Mouse (Mus musculus) kidney, embryonic 14.5 days (tissue): Measurements from ENCODE around the gene Nckipsd. TPM values are rescaled to one million over a fixed set of nuclear protein-coding genes. Genes with fewer than 3 reads are reported as not detected.

Experiments used
- ATAC-seq: fragments of 200-750 bp; cut with Nextera tagmentation; 2 replicates; pipeline ENCODE4 v1.8.0; 2017; ENCODE audit warnings: moderate number of reproducible peaks, mild to moderate bottlenecking, moderate TSS enrichment, moderate library complexity; ENCODE audit not compliant: low FRiP score, low TSS enrichment
- H3K27ac ChIP-seq: fragments of 300-500 bp; sonication (generic); 2 replicates; pipeline ENCODE4 v1.5.1; 2014; ENCODE audit warnings: low read depth, mild to moderate bottlenecking, low read length, moderate library complexity, mixed read lengths
- H3K27me3 ChIP-seq: fragments of 300-500 bp; sonication (generic); 2 replicates; pipeline ENCODE4 v1.6.1; 2014; ENCODE audit warnings: mild to moderate bottlenecking, low read length; ENCODE audit not compliant: control insufficient read depth, insufficient read depth
- H3K36me3 ChIP-seq: fragments of 300-500 bp; sonication (generic); 2 replicates; pipeline ENCODE4 v1.6.1; 2014; ENCODE audit warnings: low read length, mixed read lengths; ENCODE audit not compliant: control insufficient read depth, insufficient read depth
- H3K4me1 ChIP-seq: fragments of 300-500 bp; sonication (generic); 2 replicates; pipeline ENCODE4 v1.6.1; 2014; ENCODE audit warnings: low read length, mixed read lengths; ENCODE audit not compliant: control insufficient read depth, insufficient read depth
- H3K4me2 ChIP-seq: fragments of 300-500 bp; sonication (generic); replicated peaks from 2 replicates; pipeline ENCODE4 v1.6.1; 2014; ENCODE audit warnings: low read depth, mild to moderate bottlenecking, low read length
- H3K4me3 ChIP-seq: fragments of 300-500 bp; sonication (generic); 2 replicates; pipeline ENCODE4 v1.5.1; 2014; ENCODE audit warnings: mild to moderate bottlenecking, low read length
- H3K9ac ChIP-seq: fragments of 300-500 bp; sonication (generic); 2 replicates; pipeline ENCODE4 v1.6.1; 2014; ENCODE audit warnings: low read depth, mild to moderate bottlenecking, low read length, moderate library complexity
- H3K9me3 ChIP-seq: fragments of 300-500 bp; sonication (generic); 2 replicates; pipeline ENCODE4 v1.6.1; 2016; ENCODE audit warnings: low read length; ENCODE audit not compliant: control insufficient read depth
- WGBS: fragments of 180-500 bp; shearing (Covaris S2); extraction: QIAGEN DNeasy Blood & Tissue Kit; methylation state at CpG from one replicate; pipeline ENCODE4 v1.1.7; 2014; 5-methylcytosine and 5-hydroxymethylcytosine counted together
- polyA plus RNA-seq: library from polyadenylated mRNA; unstranded; fragments of >200 nt; fragmentation: Nextera tagmentation; extraction: Ambion mirVana; gene quantifications from 2 replicates; pipeline ENCODE4 v1.2.1, GENCODE M21; 2014

The Nckipsd gene
- polyA plus RNA-seq, 1 experiment from 2014 or later: 21.7 TPM

DNA sequence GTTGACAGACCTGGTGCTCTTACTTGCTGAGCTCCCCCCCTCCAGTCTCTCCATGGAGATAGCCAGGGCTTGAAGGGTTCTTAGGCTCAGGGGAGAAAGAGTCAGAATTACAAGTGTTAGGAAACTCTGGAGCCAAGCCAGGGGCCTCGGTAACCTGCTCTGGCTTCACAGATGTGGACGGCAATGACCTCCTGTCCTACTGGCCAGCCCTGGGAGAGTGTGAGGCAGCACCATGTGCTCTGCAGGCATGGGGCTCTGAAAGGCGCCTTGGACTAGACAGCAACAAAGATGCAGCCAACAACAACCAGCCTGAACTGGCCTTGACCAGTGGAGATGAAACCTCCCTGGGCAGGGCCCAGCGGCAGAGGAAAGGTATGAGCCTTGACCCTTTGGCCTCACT is 39.2 kb downstream of the Nckipsd start:
- no peaks in the 10 kb centered on the region for H3K36me3 ChIP-seq
- H3K4me2 ChIP-seq: no peak overlapping the region
- no peak overlapping the region for H3K27ac ChIP-seq
- H3K9ac ChIP-seq: no peak overlapping the region
- no peak overlapping the region for H3K4me3 ChIP-seq
- 75% methylated on average over 4 of the region's 4 CpGs for WGBS
- no peaks in the 10 kb centered on the region for H3K4me1 ChIP-seq
- no peaks in the 10 kb centered on the region for H3K27me3 ChIP-seq
- no peak for ATAC-seq
- no peaks in the 10 kb centered on the region for H3K9me3 ChIP-seq

DNA sequence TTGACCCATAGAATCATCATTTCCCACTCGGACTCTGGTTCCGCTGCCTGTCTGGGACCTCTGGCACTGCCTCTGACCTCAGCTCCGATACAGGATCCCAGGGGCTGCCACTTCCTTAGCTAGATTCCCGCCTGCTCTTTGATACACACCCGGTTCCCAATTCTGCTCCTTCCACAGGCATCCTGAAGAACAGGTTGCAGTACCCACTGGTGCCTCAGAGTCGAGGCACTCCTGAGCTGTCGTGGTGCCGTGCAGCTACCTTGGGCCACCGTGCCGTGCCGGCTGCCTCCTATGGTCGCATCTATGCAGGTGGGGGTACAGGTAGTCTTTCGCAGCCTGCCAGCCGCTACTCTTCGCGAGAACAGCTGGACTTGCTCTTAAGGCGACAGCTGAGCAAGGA is 40.3 kb downstream of the Nckipsd start:
- Histone ChIP-seq H3K27me3 (no peaks in the 10 kb centered on the region), H3K4me2 (no peak overlapping the region), H3K4me3 (no peak overlapping the region), H3K36me3 (no peaks in the 10 kb centered on the region), H3K9me3 (no peaks in the 10 kb centered on the region), H3K27ac (no peak overlapping the region), H3K4me1 (no peaks in the 10 kb centered on the region), H3K9ac (no peak overlapping the region)
- no peak for ATAC-seq
- 73% methylated on average over 17 of the region's 17 CpGs for WGBS

DNA sequence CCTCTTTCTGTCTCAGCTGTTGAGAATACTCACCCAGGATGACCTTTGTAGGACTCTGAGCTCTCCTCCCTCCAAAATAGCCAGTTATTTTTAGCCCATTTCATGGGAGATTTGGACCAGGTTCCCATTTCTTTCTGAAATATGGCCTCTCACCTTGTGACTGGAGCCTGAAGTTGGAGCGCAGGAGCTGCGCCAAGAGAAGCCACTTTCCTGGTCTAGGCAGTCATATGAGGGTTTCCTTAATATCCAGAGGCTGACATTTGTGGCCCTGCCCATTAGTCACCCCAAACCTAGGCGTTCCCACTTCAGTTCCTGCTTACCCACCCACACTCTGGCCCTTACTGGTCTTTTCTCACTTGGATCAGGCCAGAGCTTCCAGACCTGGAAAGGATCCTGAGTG is 44.8 kb downstream of the Nckipsd start, which contains the start of gene Slc26a6:
Gene Slc26a6, plus strand, starts transcription at position 308 of the 400 bp plus-strand sequence.
- H3K4me2 ChIP-seq: peak within 1 kb of the TSS; percentile 80
- WGBS: 89% methylated on average over 3 of the region's 3 CpGs
- H3K27ac ChIP-seq: peak within 1 kb of the TSS; percentile 63
- H3K36me3 ChIP-seq: peaks cover 6% of the 10 kb centered on the region; the same call in 1 of the 2 replicates
- H3K4me3 ChIP-seq: peak within 1 kb of the TSS; percentile 67
- no peak for ATAC-seq
- H3K4me1 ChIP-seq: no peaks in the 10 kb centered on the region
- H3K9ac ChIP-seq: peak within 1 kb of the TSS; percentile 79
- no peaks in the 10 kb centered on the region for H3K27me3 ChIP-seq
- no peaks in the 10 kb centered on the region for H3K9me3 ChIP-seq

DNA sequence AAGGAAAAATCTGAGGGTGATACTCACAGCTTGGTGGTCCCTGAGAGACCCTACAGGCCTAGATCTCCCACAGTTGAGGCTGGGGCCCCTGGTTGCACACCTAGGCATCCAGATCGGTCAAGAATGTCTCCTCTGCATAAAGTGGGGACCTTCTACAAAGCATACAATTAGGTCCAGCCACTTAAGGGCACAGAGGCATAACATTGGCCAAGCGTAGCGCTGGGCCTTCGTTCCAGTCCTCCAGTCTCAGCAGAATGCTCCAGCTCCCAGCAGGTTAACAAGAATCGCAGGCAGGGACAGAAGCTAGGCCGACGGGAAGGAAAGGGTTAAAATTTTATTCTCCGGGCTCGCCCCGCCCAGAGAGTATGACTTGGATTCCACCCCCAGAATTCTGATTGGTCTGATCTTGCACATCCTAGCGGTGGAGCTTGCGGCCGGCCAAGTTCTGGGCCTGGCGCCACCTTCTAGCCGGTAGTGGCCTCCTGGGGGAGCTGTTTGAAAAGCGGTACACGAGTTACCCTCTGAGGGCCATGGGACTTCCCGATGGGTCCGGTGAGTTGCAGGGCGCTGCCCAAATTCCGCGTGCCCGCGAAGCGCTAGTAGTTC is 45.6 kb downstream of the Nckipsd start:
- Histone ChIP-seq H3K9me3 (no peaks in the 10 kb centered on the region), H3K27ac (peak overlapping the region; percentile 63), H3K27me3 (no peaks in the 10 kb centered on the region), H3K4me2 (peak overlapping the region; percentile 80), H3K4me1 (no peaks in the 10 kb centered on the region), H3K9ac (peak overlapping the region; percentile 79), H3K36me3 (peaks cover 10% of the 10 kb centered on the region; the same call in 1 of the 2 replicates), H3K4me3 (peak overlapping the region; percentile 67)
- 2% methylated on average over 25 of the region's 25 CpGs for WGBS
- peak; percentile 91 for ATAC-seq

DNA sequence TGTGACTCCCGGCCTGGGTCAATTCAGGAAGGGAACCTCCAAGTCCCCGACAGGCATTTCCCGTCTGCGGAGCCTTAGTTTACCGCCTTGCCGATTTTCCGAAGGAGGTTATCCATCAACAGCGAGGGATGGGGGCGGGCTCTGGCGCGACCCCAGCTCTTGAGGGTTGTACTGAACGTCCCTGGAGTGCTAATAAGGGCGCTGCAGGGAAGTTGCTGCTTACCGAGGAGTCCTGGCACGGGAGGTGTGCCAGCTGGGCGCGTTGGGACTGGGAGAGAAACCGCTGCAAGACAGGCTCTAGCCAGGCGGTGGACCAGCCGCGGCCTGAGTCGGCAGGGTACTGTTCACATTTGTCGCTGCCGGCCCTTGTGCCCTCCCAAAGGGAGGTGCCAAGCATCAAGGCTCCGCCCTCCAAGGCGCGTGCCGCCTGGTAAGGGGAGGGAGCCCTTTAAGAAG is 46.1 kb downstream of the Nckipsd start:
- peak overlapping the region; percentile 67 for H3K4me3 ChIP-seq
- H3K36me3 ChIP-seq: peaks cover 10% of the 10 kb centered on the region; the same call in 1 of the 2 replicates
- H3K9me3 ChIP-seq: no peaks in the 10 kb centered on the region
- peak overlapping the region; percentile 80 for H3K4me2 ChIP-seq
- H3K9ac ChIP-seq: peak overlapping the region; percentile 79
- WGBS: under 1% methylated on average over 28 of the region's 28 CpGs
- H3K4me1 ChIP-seq: no peaks in the 10 kb centered on the region
- no peaks in the 10 kb centered on the region for H3K27me3 ChIP-seq
- ATAC-seq: peak; percentile 86
- H3K27ac ChIP-seq: peak overlapping the region; percentile 63

DNA sequence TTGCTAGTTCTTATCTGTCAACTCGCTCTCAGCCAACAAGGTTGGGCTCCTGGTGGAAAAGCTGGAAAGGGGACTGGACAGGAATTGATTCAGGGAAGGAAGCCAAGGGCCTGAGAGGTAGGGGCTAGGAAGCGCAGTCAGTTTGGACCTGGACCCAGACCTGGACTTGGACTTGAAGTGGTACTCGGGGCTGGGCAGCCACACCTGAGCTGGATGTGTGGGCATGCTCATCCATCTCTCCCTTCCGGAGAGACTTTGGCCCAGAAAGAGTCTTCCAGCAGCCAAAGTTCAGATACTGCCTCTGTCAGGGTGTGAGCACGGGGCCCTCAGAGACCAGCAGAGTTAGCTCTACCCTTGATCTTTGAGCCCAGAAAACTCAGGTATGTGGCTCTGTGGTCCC is 47.2 kb downstream of the Nckipsd start:
- no peaks in the 10 kb centered on the region for H3K4me1 ChIP-seq
- no peaks in the 10 kb centered on the region for H3K9me3 ChIP-seq
- H3K4me3 ChIP-seq: no peak overlapping the region
- H3K27ac ChIP-seq: no peak overlapping the region
- peaks cover 10% of the 10 kb centered on the region; the same call in 1 of the 2 replicates for H3K36me3 ChIP-seq
- H3K4me2 ChIP-seq: 0 out of 2 replicates have a peak overlapping the region, but pooled peaks have one; percentile 80
- no peak for ATAC-seq
- peak overlapping the region; percentile 79; the same call in 1 of the 2 replicates for H3K9ac ChIP-seq
- no peaks in the 10 kb centered on the region for H3K27me3 ChIP-seq
- WGBS: 59% methylated on average over 5 of the region's 5 CpGs

DNA sequence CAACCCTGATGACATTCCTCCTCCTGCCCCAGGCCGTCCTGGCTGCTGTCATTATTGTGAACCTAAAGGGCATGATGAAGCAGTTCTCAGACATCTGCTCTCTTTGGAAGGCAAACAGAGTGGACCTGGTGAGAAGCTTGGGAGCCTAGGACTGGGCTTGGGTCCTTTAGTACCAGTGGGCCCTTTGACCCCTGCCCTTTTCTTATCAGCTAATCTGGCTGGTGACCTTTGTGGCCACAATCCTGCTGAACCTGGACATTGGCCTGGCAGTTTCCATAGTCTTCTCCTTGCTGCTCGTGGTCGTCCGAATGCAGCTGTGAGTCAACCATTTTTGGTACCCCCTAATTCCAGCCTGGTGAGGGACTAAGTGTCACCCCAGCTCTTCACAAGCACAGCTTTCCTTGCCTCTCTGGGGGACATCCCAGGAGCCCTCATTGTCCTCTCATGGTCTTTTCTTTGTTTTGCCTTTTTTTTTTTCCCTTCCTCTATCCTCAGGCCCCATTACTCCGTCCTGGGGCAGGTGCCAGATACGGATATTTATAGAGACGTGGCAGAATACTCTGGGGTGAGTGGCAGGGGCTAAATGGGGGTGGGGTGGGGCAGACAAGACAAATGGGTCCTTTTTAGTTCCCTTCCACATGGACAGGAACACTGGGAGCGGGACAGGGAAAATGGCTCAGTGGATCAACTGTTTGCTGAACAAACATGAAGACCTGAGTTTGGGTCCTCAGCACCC is 50.8 kb downstream of the Nckipsd start:
- Histone ChIP-seq H3K27ac (no peak overlapping the region), H3K9ac (no peak overlapping the region), H3K36me3 (peaks cover 17% of the 10 kb centered on the region; the same call in 1 of the 2 replicates), H3K27me3 (no peaks in the 10 kb centered on the region), H3K4me2 (no peak overlapping the region), H3K9me3 (no peaks in the 10 kb centered on the region), H3K4me3 (no peak overlapping the region), H3K4me1 (no peaks in the 10 kb centered on the region)
- no peak for ATAC-seq
- 82% methylated on average over 8 of the region's 8 CpGs for WGBS
